Mouse (Mus musculus): ENCODE measurements around the gene Tgm7.

DNA sequence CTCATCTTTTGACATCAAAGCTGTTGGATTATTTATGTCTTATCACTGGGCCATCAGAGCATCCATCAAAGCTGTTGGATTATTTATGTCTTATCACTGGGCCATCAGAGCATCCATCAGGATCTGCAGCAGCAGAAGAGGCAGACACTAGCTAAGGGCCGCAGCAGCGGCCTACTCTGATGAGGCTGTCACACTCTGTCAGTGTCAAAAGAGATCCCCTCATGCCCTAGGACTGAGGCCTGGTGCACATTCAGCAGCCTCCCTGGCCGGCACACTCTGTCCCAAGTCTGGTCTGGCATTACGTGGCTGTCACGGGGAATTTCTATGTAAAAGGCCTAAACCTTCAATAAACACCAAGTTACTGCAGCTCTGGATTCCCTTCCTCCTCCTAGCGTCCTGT, 40.1 kb downstream of the Tgm7 start:
- no peak for TF ChIP-seq EP300 (optimal IDR thresholded peaks at IDR 0.05)
- no peak for TF ChIP-seq CTCF (IDR thresholded peaks at IDR 0.05; ENCODE audit: low read depth)
